Mouse (Mus musculus) heart, embryonic 10.5 days (tissue): Measurements from ENCODE around the gene Ccdc141. TPM values are rescaled to one million over a fixed set of nuclear protein-coding genes. Genes with fewer than 3 reads are reported as not detected.

Experiments
- DNase-seq: peaks from one replicate; pipeline ENCODE4 v3.0.0-alpha.2; 2017; ENCODE audit warnings: low spot score
- H3K27ac ChIP-seq: fragments of 300-500 bp; sonication (generic); 2 replicates; pipeline ENCODE4 v1.5.1; 2016; ENCODE audit warnings: mild to moderate bottlenecking
- H3K27me3 ChIP-seq: fragments of 300-500 bp; sonication (generic); 2 replicates; pipeline ENCODE4 v1.6.1; 2016; ENCODE audit warnings: mild to moderate bottlenecking; ENCODE audit not compliant: poor library complexity, insufficient read depth, severe bottlenecking
- H3K36me3 ChIP-seq: fragments of 300-500 bp; sonication (generic); 2 replicates; pipeline ENCODE4 v1.6.1; 2016; ENCODE audit warnings: mild to moderate bottlenecking, moderate library complexity
- H3K4me1 ChIP-seq: fragments of 300-500 bp; sonication (generic); 2 replicates; pipeline ENCODE4 v1.6.1; 2016; ENCODE audit warnings: mild to moderate bottlenecking
- H3K4me3 ChIP-seq: fragments of 300-500 bp; sonication (generic); 2 replicates; pipeline ENCODE4 v1.5.1; 2016; ENCODE audit warnings: mild to moderate bottlenecking, moderate library complexity
- H3K9me3 ChIP-seq: fragments of 300-500 bp; sonication (generic); 2 replicates; pipeline ENCODE4 v1.6.1; 2016; ENCODE audit warnings: mild to moderate bottlenecking, moderate library complexity
- WGBS: fragments of 180-500 bp; shearing (Covaris S2); methylation state at CpG from one replicate; pipeline ENCODE4 v1.1.7; 2016; 5-methylcytosine and 5-hydroxymethylcytosine counted together
- polyA plus RNA-seq: library from polyadenylated mRNA; unstranded; fragments of >200 nt; fragmentation: Nextera tagmentation; extraction: Ambion mirVana; gene quantifications from 2 replicates; pipeline ENCODE4 v1.2.1, GENCODE M21; 2016

Gene Ccdc141
- polyA plus RNA-seq, 1 experiment from 2014 or later = 150 TPM

DNA sequence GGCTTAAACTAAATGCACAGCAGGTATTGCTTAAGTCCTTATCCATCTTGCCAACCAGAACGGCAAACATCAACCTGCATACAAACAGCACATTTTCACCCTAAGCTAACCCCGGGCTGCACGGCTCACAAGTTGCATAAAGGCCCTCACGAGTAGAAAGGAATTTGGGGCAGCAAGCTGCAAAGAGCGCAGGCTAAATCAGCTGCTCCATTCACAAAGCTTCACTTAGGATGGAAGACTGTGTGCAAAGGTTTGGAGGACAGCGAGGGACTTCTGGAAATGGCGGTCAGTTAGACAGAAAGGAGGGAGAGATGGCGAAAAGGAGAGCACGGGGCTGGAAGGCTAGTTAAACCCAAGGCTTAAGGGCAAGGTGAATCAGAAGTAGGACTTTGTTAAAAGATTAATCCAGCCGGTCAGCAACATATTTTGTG is 1.8 kb upstream of the Ccdc141 start:
- no peaks in the 10 kb centered on the region for H3K9me3 ChIP-seq
- peaks cover 72% of the 10 kb centered on the region for H3K4me1 ChIP-seq
- H3K4me3 ChIP-seq = peak overlapping the region; percentile 76
- no peaks in the 10 kb centered on the region for H3K27me3 ChIP-seq
- peak overlapping the region; percentile 97 for H3K27ac ChIP-seq
- DNase-seq = peak; percentile 74
- 31% methylated on average over 10 of the region's 10 CpGs for WGBS
- H3K36me3 ChIP-seq = peaks cover 11% of the 10 kb centered on the region

DNA sequence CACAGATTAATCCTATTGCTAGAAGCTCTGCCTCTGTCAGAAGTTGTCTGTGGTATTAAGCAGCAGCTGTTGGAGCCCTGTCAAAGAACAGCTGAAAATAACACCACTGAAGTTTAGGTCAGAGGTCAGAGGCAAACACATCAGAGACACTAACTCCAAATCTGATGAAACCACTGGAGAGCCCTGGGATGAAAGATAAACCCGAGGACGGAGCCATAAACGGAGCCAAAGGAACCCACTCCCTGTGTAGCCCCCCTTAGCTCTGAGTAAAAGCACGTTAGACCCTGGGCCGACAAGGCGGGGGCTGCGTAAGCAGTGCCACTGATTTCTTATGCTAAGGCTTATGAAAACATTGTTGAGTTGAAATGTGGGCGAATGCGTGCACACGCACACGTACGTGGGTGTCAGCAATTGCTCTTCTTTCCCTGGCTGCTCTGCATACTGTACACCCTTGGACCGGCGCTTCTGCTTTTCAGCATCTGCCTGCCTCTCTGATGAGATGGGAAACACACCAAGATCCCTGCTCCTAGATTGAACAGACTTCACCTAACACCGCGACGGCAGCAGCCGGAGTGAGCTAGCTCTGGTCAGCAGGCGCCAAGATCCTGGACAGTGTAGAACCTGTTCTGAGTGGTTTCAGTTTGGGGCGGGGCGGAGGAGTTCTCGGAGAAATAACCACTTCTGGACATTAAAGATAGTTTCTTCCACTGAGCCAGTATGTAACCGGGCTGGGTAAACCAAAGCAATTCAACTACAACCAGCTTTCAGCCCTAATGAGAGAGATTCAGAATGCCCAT is 1.2 kb upstream of the Ccdc141 start:
- Histone ChIP-seq H3K4me1 (peaks cover 73% of the 10 kb centered on the region), H3K9me3 (no peaks in the 10 kb centered on the region), H3K27ac (peak overlapping the region; percentile 97), H3K27me3 (no peaks in the 10 kb centered on the region), H3K36me3 (peaks cover 16% of the 10 kb centered on the region), H3K4me3 (peak overlapping the region; percentile 76)
- peak; percentile 87 for DNase-seq
- WGBS = 17% methylated on average over 23 of the region's 23 CpGs

DNA sequence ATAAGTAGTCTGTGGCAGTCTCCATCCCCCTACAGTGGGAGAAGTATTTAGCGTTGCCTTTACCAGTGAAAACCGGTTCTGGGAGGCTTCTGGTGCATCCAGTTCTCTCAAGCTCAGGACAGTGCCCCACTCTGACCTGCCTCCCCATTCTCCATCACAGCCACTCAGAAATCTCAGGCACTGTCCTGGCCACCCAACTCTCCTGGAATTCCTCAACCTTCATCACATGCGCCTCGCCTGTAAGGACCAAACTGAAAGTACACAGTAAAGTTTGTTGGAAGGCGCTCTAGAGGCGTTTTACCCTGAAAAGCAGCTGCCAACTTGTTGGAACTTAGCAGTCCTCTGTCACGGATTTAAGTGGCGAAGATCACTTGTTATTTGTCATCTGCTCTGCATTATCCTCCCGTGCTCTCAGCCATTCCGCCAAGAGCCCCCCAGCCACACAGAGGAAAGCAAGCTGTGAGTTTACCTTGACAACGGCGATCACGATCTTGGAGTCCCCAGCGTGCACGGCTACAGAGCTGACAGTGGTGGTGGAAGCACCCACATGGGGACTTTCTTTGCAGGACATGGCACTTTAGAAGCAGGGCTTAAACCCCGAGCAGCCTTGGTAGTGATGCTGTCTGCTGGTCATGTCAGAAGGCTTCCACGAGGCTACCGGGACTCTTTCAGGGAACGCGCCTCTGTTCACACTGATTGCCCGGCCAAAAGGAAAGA is 362 bp downstream of the Ccdc141 start:
- Histone ChIP-seq H3K4me3 (peak overlapping the region; percentile 76), H3K27me3 (no peaks in the 10 kb centered on the region), H3K4me1 (peaks cover 63% of the 10 kb centered on the region), H3K9me3 (no peaks in the 10 kb centered on the region), H3K27ac (peak overlapping the region; percentile 97), H3K36me3 (peaks cover 24% of the 10 kb centered on the region)
- 1% methylated on average over 21 of the region's 21 CpGs for WGBS
- peak; percentile 88 for DNase-seq

DNA sequence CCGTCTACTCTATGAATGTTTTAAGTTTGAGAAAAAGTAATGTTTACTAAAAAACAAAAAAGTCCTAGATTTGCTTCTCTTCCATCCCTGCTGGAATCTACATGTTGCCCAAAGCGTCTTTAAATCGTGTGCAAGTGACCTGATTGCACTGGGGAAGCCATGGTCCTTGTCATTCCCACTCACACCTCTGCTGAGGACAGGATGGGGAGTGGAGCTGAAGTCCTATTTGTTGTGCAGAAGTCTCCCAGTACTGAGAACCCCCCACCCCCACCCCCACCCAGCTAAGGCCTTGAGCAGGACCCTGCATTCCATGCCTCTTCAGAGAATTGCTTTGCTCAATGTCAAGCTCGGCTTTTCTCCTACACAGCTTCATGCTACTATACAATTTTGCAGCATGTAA is 1.2 kb downstream of the Ccdc141 start:
- Histone ChIP-seq H3K4me1 (peaks cover 55% of the 10 kb centered on the region), H3K36me3 (peaks cover 27% of the 10 kb centered on the region), H3K27me3 (no peaks in the 10 kb centered on the region), H3K9me3 (no peaks in the 10 kb centered on the region), H3K4me3 (peak overlapping the region; percentile 76), H3K27ac (peak overlapping the region; percentile 97)
- DNase-seq = peak; percentile 77
- 37% methylated on average over 4 of the region's 4 CpGs for WGBS

DNA sequence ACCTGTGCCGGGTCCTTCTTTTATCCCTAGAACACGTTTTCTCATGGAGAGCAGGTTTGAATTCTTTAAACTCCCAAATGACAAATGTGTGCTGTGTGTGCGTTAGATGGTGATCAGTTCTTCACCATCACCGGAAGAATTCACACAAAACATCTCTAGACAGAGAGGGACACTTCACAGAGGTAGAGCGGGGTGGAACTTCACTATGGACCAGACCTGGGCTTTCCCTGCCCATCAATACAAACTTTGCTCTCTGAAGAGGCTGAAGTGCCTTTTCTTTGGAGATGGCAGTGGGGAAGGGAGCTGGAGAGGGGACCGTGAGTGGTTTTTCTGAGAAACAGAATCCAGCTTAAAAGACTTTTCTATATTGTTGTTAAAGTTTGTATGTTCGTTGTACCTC is 1.7 kb downstream of the Ccdc141 start:
- peaks cover 27% of the 10 kb centered on the region for H3K36me3 ChIP-seq
- peak overlapping the region; percentile 97 for H3K27ac ChIP-seq
- H3K27me3 ChIP-seq = no peaks in the 10 kb centered on the region
- DNase-seq = peak; percentile 46
- H3K4me3 ChIP-seq = peak overlapping the region; percentile 76
- WGBS = 62% methylated on average over 7 of the region's 7 CpGs
- no peaks in the 10 kb centered on the region for H3K9me3 ChIP-seq
- peaks cover 50% of the 10 kb centered on the region for H3K4me1 ChIP-seq

DNA sequence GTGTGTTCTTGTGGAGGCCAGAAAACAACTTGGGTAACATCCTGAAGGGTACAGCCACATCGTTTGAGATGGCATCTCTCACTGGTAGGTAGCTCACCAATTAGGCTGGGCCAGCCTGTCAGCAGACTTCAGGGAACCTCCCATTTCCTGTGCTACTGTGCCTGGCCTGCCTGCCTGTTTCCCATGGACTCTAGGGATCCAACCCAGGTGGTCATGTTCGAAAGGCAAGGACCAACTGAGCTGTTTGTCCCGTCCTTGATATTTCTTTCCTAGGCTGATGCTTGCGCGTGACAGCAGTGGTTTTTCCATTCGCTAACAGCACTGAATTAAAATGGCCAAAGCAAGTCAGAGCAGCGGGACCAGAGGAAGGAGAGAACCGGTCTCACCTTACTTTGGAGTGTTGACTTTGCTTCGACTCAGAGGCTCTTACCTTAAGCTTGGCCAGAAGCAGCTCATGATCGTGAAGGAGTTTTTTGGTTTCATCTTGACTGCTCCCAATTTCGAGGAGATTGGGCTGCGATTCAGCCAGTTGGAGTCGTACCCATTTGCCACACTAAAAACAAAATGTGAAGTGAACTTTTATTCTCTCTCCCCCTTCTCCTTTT is 2.3 kb downstream of the Ccdc141 start:
- Histone ChIP-seq H3K27ac (peak overlapping the region; percentile 97), H3K27me3 (no peaks in the 10 kb centered on the region), H3K9me3 (no peaks in the 10 kb centered on the region), H3K4me3 (peak overlapping the region; percentile 76), H3K36me3 (peaks cover 33% of the 10 kb centered on the region), H3K4me1 (peaks cover 45% of the 10 kb centered on the region)
- no peak for DNase-seq
- 71% methylated on average over 13 of the region's 13 CpGs for WGBS

DNA sequence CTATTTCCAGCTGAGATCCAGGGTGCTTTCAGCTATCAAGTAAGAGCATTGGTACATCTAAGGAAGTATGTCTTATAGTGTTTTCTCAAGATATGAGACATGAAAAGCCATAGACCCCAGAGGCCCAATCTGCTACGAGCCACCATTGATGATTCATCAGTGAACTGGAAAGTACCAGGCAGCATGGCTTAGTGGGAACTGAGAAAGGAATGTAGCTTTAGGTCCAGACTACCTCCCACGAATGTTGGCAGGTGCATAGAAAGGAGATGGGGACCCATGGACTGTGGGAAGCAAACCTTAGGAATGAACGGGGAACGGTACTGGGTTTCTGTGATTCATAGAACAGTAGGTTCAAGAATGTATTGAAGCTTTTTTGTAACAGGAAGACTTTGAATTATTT is 4.1 kb downstream of the Ccdc141 start:
- Histone ChIP-seq H3K4me3 (no peak overlapping the region; the same call in 1 of the 2 replicates), H3K36me3 (peaks cover 50% of the 10 kb centered on the region), H3K9me3 (no peaks in the 10 kb centered on the region), H3K4me1 (peaks cover 26% of the 10 kb centered on the region), H3K27ac (no peak overlapping the region), H3K27me3 (no peaks in the 10 kb centered on the region)
- no peak for DNase-seq
- 76% methylated on average over 4 of the region's 4 CpGs for WGBS

DNA sequence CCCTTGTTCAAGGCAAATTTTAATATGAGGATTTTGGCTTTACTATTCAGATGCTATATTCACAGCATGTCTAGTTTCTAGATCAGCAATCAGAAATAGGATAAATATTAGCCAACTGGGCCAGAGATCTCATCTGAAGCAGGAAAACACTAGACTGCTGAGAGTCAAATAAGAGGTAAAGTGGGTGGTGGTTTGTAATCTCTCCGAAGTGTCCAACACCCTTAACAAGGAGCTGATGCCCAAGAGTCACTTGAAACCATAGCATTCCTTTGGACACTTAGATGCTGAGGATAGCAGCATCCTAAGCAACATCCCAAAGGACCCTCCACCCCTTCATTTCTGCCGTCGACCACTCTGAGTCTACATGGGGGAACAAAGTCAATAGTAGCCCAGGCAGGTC is 5.8 kb downstream of the Ccdc141 start:
- peaks cover 67% of the 10 kb centered on the region for H3K36me3 ChIP-seq
- WGBS = 61% methylated on average over 3 of the region's 3 CpGs

DNA sequence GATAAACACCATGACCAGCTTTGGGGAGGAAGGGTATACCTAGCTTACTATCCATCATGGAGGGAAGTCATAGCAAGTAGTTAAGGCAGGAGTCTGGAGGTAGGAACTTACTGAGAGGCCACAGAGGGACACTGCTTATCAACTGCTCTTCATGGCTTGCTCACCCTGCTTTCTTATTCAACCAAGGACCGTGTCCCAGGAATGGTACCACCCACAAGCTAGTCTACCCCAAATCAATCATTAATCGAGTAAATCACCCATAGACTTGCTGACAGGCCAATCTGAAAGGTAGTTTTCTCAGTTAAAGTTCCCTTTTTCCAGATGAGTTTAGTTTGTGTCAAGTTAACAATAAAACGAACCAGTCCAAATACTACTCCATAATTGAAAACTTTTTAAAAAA is 7.1 kb downstream of the Ccdc141 start:
- Histone ChIP-seq H3K27ac (no peak overlapping the region), H3K36me3 (peaks cover 80% of the 10 kb centered on the region)
- 90% methylated on average over 3 of the region's 3 CpGs for WGBS

More for the DNA sequence above, 5.8 kb downstream of the Ccdc141 start:
- no peak for DNase-seq
- Histone ChIP-seq H3K4me1 (peaks cover 21% of the 10 kb centered on the region), H3K4me3 (no peak overlapping the region), H3K9me3 (no peaks in the 10 kb centered on the region), H3K27ac (no peak overlapping the region), H3K27me3 (no peaks in the 10 kb centered on the region)

DNA sequence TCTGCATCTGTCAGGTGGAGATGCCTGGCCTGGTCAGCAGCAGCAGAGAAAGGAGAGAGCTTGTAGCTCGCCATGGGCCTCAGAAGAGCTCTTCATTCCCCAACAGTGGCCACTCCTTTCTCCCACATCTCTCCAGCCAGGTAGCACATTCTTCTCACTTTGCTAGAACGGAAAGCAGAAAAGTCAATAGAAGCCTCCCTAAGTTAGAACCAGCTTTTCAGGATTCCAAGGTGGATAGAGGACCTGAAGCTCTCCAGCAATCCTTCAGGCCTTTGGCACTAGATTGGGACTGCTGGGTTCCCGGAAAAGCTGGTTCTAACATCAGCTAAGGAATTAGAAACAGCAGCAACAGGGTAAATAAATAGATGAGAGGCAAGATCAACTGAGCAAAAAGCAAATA is 8.3 kb downstream of the Ccdc141 start:
- H3K27ac ChIP-seq = no peak overlapping the region
- H3K27me3 ChIP-seq = no peaks in the 10 kb centered on the region
- DNase-seq = no peak
- H3K36me3 ChIP-seq = peaks cover 74% of the 10 kb centered on the region
- peaks cover 8% of the 10 kb centered on the region for H3K4me1 ChIP-seq
- H3K9me3 ChIP-seq = no peaks in the 10 kb centered on the region
- H3K4me3 ChIP-seq = no peak overlapping the region
- WGBS = 79% methylated on average over 3 of the region's 3 CpGs

More for the DNA sequence above, 7.1 kb downstream of the Ccdc141 start:
- Histone ChIP-seq H3K4me1 (peaks cover 20% of the 10 kb centered on the region), H3K4me3 (no peak overlapping the region), H3K27me3 (no peaks in the 10 kb centered on the region), H3K9me3 (no peaks in the 10 kb centered on the region)
- DNase-seq = no peak

DNA sequence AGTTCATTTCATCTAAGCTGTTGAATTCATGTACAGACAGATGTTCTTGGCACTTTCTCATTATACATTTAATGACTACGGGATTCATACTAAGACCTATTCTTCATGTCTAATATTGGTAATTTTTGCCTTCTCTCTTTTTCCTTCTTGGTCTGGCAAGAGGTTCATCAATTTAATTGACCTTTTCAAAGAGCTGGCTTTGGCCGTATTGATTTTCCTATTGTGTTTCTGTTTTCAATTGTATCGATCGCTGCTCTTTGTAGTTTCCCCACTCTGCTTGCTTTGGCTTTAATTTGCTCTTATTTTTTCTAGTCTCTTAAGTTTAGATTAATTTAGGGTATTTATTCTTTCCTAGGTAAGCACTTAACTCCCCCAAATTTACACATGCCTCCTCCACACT is 12.9 kb downstream of the Ccdc141 start:
- no peaks in the 10 kb centered on the region for H3K9me3 ChIP-seq
- no peak overlapping the region for H3K27ac ChIP-seq
- no peak for DNase-seq
- no peaks in the 10 kb centered on the region for H3K27me3 ChIP-seq
- 94% methylated on average over 4 of the region's 4 CpGs for WGBS
- peaks cover 58% of the 10 kb centered on the region for H3K36me3 ChIP-seq
- peaks cover 4% of the 10 kb centered on the region; the same call in 1 of the 2 replicates for H3K4me1 ChIP-seq
- no peak overlapping the region for H3K4me3 ChIP-seq

DNA sequence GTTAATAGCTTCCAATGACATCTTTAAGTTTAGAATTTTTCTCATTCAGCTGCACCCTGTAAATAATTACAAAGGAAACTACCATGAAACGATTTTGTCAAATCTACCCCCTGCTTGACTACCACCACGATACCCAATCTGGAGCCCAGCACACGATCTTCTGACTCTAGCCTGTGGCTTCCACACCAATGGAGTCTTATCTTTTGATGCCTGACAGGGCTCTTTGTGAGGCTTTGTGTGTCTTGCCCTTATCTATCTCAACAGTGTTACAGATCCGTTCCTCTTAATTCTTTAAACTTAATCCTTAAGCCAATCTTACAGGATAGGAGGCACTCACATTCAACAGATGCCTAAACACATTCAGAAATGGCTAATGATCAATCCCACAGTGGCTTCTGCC is 16.4 kb downstream of the Ccdc141 start:
- H3K27ac ChIP-seq = no peak overlapping the region
- DNase-seq = peak; percentile 80
- 15% methylated on average over 4 of the region's 4 CpGs for WGBS
- H3K4me3 ChIP-seq = no peak overlapping the region
- H3K36me3 ChIP-seq = peaks cover 25% of the 10 kb centered on the region
- peaks cover 15% of the 10 kb centered on the region; the same call in 1 of the 2 replicates for H3K4me1 ChIP-seq
- H3K27me3 ChIP-seq = no peaks in the 10 kb centered on the region
- H3K9me3 ChIP-seq = no peaks in the 10 kb centered on the region

DNA sequence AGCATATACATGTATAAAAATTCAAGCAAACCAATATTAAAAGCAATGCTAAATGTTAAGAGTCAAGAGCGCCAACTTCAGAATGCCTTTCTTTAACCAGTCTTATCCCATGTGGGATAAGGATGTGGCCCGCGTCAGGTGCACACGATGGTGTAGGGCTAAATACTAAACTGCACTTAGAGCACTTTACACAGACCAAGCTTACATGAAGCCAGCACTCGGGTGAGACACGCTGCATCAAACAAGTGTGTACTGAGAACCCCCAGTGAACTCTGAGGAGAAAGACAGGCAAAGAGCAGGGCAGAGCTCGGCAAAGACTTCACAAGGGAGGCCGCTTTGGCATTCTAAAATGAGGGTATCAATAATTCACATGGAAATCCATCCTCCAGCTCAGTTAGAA is 19.2 kb downstream of the Ccdc141 start:
- Histone ChIP-seq H3K36me3 (peaks cover 3% of the 10 kb centered on the region), H3K27me3 (no peaks in the 10 kb centered on the region), H3K27ac (no peak overlapping the region), H3K9me3 (no peaks in the 10 kb centered on the region), H3K4me1 (peaks cover 33% of the 10 kb centered on the region), H3K4me3 (no peak overlapping the region)
- WGBS = 90% methylated on average over 8 of the region's 8 CpGs
- DNase-seq = no peak
